Mouse (Mus musculus) left cerebral cortex, postnatal 25 days (tissue): Measurements from ENCODE around the gene Rerg. TPM values are rescaled to one million over a fixed set of nuclear protein-coding genes. Genes with fewer than 3 reads are reported as not detected.

Source experiments
- DNase-seq, 2 experiments: peaks; one replicate each; pipeline ENCODE4 v3.0.0; 2022; ENCODE audit warnings: low spot score in 2 of 2, mixed read lengths in 1 of 2
- intact Hi-C: fragments of 180-260 bp; cut with DNase I; formaldehyde crosslinking; loops from one replicate; pipeline ENCODE4 v1.15.1; 2025
- total RNA-seq, 2 experiments: library from RNA; stranded (reverse); gene quantifications; 2 replicates each; pipeline ENCODE4 v1.2.3; 2021

Gene Rerg
- total RNA-seq, 2 experiments from 2014 or later = 7.9 to 12.2 TPM

GRCm38 (mm10) chr6:137166843-137167242, 3.5 kb downstream of the Rerg start:
- intact Hi-C loops = loop anchor here (5.0 kb wide), 2 partner anchors 115 to 305 kb away; no protein-coding TSS in a partner anchor
- no peak for DNase-seq

GRCm38 (mm10) chr6:137163571-137163970, 6.7 kb downstream of the Rerg start:
- DNase-seq = no peak
- intact Hi-C loops = no loop called here

- intact Hi-C loops = no loop called here
- no peak for DNase-seq
These were observed 7.2 kb downstream of the Rerg start for GRCm38 (mm10) chr6:137163061-137163460.

- no peak for DNase-seq
- intact Hi-C loops = no loop called here
These were observed 7.8 kb downstream of the Rerg start for GRCm38 (mm10) chr6:137162481-137162880.

- no peak for DNase-seq
- intact Hi-C loops = no loop called here
These were observed 8.7 kb downstream of the Rerg start for GRCm38 (mm10) chr6:137161491-137162088.

- intact Hi-C loops = no loop called here
- DNase-seq = no peak
These were observed 10.8 kb downstream of the Rerg start for GRCm38 (mm10) chr6:137159372-137159926.

GRCm38 (mm10) chr6:137156437-137157219, 13.7 kb downstream of the Rerg start:
- DNase-seq = no peak
- intact Hi-C loops = no loop called here

GRCm38 (mm10) chr6:137155196-137156137, 14.8 kb downstream of the Rerg start:
- intact Hi-C loops = no loop called here
- no peak for DNase-seq

GRCm38 (mm10) chr6:137153021-137153420, 17.3 kb downstream of the Rerg start:
- no peak for DNase-seq
- intact Hi-C loops = no loop called here

GRCm38 (mm10) chr6:137151015-137151414, 19.3 kb downstream of the Rerg start:
- no peak for DNase-seq
- intact Hi-C loops = no loop called here

- intact Hi-C loops = no loop called here
- DNase-seq = no peak
These were observed 20.5 kb downstream of the Rerg start for GRCm38 (mm10) chr6:137149833-137150232.

- intact Hi-C loops = no loop called here
These were observed 23.4 kb downstream of the Rerg start for GRCm38 (mm10) chr6:137146910-137147309.

GRCm38 (mm10) chr6:137145611-137146010, 24.7 kb downstream of the Rerg start:
- intact Hi-C loops = no loop called here
- no peak for DNase-seq

More at GRCm38 (mm10) chr6:137146910-137147309, 23.4 kb downstream of the Rerg start:
- DNase-seq = no peak

GRCm38 (mm10) chr6:137144958-137145535, 25.2 kb downstream of the Rerg start:
- intact Hi-C loops = no loop called here
- no peak for DNase-seq

- intact Hi-C loops = no loop called here
- no peak for DNase-seq
These were observed 25.8 kb downstream of the Rerg start for GRCm38 (mm10) chr6:137144526-137144840.

GRCm38 (mm10) chr6:137143818-137144525, 26.3 kb downstream of the Rerg start:
- intact Hi-C loops = no loop called here
- no peak for DNase-seq

- intact Hi-C loops = no loop called here
- DNase-seq = no peak
These were observed 27.5 kb downstream of the Rerg start for GRCm38 (mm10) chr6:137142796-137143195.

GRCm38 (mm10) chr6:137141247-137141820, 29.0 kb downstream of the Rerg start:
- DNase-seq = no peak
- intact Hi-C loops = no loop called here

GRCm38 (mm10) chr6:137138822-137139221, 31.5 kb downstream of the Rerg start:
- no peak for DNase-seq
- intact Hi-C loops = no loop called here
